Mouse (Mus musculus) ZHBTc4 (cell line): ENCODE results near the gene Thsd7a.
A peak's percentile ranks its signal among the peaks of the same experiment; 100 is the strongest.

Experiments used
- DNase-seq: peaks from one replicate; pipeline ENCODE4 v3.0.0-alpha.2; 2011; ENCODE audit warnings: low read depth, low spot score

Thsd7a gene

GRCm38 (mm10) chr6:12503867-12504266 lies 245.3 kb downstream of the Thsd7a start:
- no peak for DNase-seq

GRCm38 (mm10) chr6:12500888-12501287 lies 248.3 kb downstream of the Thsd7a start:
- DNase-seq: no peak

DNA sequence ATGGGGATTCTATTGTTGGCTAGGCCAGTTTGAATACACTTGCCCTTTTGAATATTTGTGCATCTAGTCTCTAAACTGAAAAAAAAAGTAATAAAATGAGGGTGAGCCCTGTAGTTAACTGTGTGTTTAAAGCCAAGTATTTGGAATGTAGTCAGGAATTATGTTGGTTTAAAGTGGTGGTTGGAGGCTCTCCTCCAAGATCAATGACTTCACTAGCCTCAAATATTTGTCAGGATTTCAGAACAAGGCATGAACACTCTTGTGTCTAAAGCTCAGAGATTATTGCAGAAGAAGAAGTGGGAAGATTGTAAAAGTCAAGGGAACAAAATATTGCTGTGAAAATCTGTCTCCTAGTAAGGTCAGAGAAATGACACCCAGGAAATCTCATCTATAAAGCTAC lies 249.3 kb downstream of the Thsd7a start:
- DNase-seq: no peak

DNA sequence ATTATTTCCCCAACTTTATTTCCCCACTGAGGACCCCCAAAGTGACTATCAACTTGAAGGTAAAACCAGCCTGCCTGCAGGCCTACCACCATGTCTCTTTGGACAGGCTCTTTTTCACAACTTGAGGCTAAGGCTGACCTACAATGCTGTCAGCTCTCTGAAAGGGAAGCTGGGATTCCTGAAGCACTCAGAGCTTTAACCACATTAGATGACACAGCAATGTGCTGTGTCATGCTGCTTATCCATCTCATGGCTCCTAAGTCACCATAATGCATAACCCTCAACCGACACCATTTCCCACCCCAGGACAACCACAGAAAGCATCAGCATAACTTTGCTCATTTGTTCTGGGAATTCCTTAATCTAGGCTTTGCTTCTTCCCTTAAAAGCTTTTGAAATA lies 255.6 kb downstream of the Thsd7a start:
- DNase-seq: no peak

GRCm38 (mm10) chr6:12488882-12489281 lies 260.3 kb downstream of the Thsd7a start:
- DNase-seq: no peak

DNA sequence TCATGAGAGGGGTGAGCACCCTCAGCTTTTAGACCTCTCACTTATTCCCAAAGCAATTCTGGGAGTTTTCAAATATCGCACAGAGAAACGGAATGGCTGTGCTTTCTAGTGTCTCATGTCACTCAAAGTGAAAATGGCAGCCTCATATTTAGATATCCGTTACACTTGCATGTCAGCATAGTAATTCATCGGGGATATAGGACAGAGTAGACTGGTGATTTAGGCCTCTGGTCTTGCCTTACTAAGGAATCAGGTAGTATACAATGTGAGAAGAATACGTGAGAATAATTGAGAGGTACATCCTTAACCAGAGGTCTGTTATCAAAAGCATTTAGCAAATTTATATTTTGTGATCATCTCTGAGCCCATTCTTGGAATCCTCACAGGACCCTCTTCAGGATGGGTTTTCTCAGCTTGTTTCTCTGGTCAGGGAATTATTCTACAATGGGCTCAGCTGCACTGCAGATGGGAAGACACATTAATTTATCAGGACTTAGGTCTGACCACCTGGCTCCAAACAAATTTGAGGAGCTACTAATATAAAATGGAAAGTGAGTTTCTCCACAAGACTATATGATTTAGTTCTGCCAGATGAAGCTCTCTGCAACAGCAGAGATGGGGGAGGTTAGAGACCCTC lies 267.6 kb downstream of the Thsd7a start:
- no peak for DNase-seq

DNA sequence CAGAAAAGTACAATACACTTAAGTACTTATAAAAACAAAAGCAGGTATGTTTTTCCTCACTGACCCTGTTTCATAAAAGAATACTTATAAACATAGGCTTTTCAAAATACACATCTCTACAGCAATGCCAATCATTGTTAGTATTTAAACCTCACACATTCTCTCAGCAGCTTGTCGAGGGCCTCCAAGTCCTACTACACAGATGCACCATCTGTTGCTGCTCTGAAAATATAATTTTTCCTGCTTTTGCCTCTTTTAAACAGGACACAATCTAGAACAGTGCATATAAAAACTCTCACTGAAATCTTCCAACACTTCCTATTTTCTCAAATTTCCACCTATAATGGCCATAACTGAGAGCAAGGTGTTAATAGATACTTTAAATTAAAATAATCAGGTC lies 270.9 kb downstream of the Thsd7a start:
- no peak for DNase-seq

DNA sequence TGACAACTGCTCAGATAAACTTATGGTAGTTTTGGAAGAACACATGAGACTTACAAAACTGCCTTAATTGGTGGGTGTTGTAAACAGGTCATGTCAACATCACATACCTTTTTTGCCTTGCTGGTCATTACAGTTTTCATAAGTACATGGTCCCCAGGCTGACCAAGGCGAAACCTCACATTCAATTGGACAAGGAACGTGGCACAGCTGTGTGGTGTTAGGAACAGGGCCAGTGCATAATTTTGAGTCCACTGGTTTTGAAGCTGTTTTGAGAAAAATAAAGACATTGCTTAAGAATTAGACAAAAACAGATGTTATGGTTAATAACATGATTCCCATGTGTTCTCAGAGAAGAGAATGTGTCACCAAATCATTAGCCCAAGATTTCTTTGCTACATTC lies 278.3 kb downstream of the Thsd7a start:
- no peak for DNase-seq

DNA sequence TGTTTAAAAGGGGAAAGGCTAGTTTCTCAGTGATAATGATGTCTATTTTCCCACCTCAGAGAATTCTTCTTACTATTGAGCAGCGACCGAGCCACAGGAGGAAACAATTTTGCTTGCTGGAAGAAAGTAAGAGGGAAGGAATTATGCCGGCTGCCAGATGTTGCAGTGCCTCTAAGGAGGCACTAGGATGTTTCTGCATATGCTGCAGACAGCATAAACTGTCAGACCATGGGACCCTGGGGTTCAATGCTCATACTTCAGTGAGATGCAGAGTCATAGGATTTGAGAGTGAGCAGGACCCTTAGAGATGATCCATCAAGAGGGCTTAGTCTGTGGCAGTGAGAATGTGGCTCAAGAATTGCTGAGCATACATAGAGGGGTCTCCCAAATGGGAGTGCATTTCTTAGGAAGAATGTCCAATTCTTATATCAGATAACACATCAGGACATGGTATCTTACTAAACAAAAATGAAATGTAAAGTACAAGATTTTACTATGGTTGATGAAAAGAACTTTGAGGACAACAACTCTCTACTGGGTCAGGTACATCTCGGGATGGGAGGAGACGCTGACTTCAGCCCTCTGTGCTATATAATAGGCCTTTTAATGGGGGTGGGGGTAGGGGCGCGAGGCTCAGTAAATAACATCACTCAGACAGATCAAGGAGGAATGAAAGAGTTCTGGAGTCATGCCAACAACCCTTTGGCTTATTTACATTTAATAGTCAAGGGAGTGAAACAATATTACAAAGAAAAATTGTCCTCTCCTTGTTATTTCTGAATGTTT lies 281.7 kb downstream of the Thsd7a start:
- DNase-seq: no peak

- no peak for DNase-seq
These were observed 290.4 kb downstream of the Thsd7a start for GRCm38 (mm10) chr6:12458841-12459240.

GRCm38 (mm10) chr6:12457451-12457850 lies 291.8 kb downstream of the Thsd7a start:
- no peak for DNase-seq

GRCm38 (mm10) chr6:12454876-12455485 lies 294.2 kb downstream of the Thsd7a start:
- no peak for DNase-seq

DNA sequence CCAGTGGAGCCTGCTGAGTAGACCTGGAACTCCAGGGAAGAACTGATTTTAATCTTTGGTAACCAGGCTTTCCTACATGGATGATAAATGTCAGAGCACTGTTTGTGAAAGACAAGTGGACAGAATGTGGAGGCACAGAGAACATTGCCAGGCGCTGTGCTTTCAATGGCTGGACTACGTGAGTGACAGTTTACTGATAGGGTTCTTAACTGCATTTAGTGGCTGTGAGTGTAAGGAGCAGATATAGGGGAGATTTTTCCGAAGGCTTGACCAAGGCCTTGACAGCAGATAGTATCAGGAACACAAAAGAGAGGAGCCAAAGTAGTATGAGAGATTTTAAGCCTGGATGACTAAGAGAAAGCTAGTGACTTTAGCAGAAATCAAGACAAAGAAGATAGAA lies 295.1 kb downstream of the Thsd7a start:
- DNase-seq: no peak

- no peak for DNase-seq
These were observed 300.4 kb downstream of the Thsd7a start for GRCm38 (mm10) chr6:12448851-12449250.

DNA sequence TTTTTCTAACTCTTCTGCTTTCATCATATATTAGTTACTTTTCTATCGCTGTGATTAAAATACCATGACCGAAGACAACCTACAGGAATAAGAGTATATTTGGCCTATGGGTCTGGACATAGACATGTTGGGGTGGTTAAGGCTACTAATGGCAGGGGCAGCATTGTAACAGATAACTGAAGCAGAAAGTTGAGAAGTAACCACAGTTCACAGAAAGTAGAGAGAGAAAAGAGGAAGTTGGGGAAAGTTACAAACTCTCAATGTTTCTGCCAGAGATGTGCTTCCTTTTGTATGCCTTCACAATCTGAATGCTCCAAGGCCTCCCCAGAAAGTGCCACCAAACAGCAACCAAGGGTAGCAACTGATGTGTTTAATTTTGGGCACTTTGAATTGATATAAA lies 303.7 kb downstream of the Thsd7a start:
- DNase-seq: no peak

- DNase-seq: no peak
These were observed 309.6 kb downstream of the Thsd7a start for GRCm38 (mm10) chr6:12439561-12439960.

- peak; percentile 48 for DNase-seq
These were observed 330.1 kb downstream of the Thsd7a start for GRCm38 (mm10) chr6:12419070-12419469.

DNA sequence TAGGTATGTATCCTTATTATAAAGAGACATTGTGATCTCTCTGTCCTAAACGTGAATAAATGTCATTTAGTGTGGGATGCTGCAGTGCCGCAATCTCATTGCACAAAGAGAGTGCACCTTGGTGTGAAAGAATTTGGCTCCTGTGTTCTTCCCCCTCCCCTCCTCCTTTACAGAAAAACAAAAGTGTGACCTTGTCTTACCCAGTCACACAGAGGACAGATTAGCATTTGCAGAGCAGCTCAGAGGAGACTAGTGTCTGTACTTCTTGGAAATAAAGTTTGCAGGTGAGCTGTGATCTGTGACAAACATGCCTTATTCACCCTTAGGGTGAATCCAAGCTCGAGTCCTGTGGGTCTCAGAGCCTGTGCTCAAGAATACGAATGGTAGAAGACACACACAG lies 332.2 kb downstream of the Thsd7a start:
- peak; percentile 30 for DNase-seq

GRCm38 (mm10) chr6:12404441-12404840 lies 344.8 kb downstream of the Thsd7a start:
- DNase-seq: no peak

GRCm38 (mm10) chr6:12402996-12403395 lies 346.2 kb downstream of the Thsd7a start:
- no peak for DNase-seq

DNA sequence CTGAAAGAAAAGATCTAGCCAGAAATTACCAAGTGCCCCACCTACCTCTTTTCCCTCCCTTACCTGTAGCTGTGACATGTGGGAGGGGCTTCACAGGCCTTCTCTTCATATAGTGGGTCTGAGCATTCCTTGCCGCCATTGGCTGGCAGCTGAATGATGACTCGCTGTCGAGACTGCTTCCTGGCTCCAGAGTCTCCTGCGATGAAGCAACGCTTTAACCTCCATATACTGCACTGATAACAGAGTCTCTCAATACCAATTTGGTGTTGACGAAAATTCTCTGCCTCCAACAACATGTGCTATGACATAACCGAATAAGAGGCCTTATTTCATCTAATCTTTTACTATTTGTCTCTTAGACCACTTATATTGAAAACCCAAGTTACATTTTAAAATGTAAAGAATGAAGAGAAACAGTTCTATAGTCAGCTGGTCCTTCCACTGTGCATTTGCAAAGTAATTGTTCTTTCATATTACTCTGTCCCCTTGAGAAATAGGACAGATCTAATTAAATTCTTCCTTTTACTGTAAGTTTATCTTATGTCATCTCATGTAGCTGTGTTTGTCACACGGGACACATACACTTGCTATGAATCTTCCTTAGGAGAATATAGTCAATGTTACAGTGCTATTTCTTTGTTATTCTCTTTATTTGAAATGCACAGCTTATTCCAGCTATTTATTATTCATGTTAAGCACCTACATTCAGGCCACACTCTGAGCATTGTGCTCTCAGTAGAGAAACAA lies 351.3 kb downstream of the Thsd7a start:
- no peak for DNase-seq
